In the genomic region with DNA sequence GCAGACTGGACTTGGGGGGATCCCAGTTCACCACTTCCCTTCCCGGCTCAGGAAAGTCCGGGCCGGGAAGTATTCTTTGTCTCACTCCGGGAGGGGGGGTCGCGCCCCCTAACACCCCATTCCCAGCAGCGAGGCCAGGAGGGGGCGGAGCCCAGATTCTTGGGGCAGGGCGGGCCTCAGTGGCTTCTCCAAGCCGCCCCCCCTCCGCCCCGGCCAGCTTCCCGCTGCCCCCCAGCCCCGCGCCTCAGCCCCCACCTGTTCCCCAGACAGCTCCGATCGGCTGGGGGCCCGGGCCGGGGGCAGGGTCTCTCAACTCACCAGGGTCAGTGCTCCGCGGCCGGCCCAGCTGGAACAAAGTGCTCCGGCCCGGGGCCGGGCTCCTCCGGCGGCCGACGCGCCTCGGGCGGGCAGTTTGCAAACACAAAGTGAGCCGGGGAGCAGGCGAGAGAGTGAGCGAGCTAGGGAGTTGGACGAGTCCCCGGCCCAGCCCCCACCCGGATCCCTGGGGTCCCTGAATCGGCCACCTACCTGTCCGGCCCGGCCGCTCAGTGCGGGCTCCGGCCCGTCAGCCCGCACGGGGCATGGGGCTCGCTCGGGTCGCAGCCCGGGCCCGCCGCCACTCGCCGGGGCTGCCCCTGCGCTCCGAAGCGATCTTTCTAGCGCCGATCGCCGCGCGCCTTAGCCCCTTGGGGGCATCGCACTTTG, we compare ENCODE assay signal across 8 mouse cellular contexts. TPM values are rescaled to one million over a fixed set of nuclear protein-coding genes. Genes with fewer than 3 reads are reported as not detected.
DNase-seq lines count a peak whose midpoint lies in the region; ATAC-seq and TF ChIP-seq lines count a peak whose summit lies in the region.

No protein-coding gene starts in this region.

- peaks cover 7% of the 10 kb centered on the region for H3K4me1 ChIP-seq in ES-Bruce4 (ENCODE audit: control insufficient read depth, insufficient read depth, low read length)
- no peaks in the 10 kb centered on the region for H3K4me1 ChIP-seq in forebrain, postnatal 0 days (ENCODE audit: insufficient read depth)
- H3K4me1 ChIP-seq in hindbrain, embryonic 15.5 days (replicated peaks), result peaks cover 48% of the 10 kb centered on the region
- peaks cover 65% of the 10 kb centered on the region for H3K4me1 ChIP-seq in liver, embryonic 13.5 days (replicated peaks)

- H3K27ac ChIP-seq in ES-Bruce4 (ENCODE audit: insufficient read depth, low read length), result 0 out of 2 replicates have a peak overlapping the region, but pooled peaks have one; percentile 31
- peak overlapping the region; percentile 84 for H3K27ac ChIP-seq in forebrain, postnatal 0 days (ENCODE audit: low read depth, low read length)
- H3K27ac ChIP-seq in hindbrain, embryonic 15.5 days (replicated peaks), result peak overlapping the region; percentile 83
- peak overlapping the region; percentile 75 for H3K27ac ChIP-seq in liver, embryonic 13.5 days

- no peaks in the 10 kb centered on the region for H3K36me3 ChIP-seq in ES-Bruce4 (ENCODE audit: control insufficient read depth, insufficient read depth, low read length, poor library complexity, severe bottlenecking)
- no peaks in the 10 kb centered on the region for H3K36me3 ChIP-seq in forebrain, postnatal 0 days (ENCODE audit: insufficient read depth)
- no peaks in the 10 kb centered on the region for H3K36me3 ChIP-seq in hindbrain, embryonic 15.5 days
- H3K36me3 ChIP-seq in liver, embryonic 13.5 days, result no peaks in the 10 kb centered on the region; the same call in 1 of the 2 replicates

- intact Hi-C loops in left cerebral cortex, postnatal 14 days (cut with DNase I), result loop anchor here (5.0 kb wide), 2 partner anchors 47 to 173 kb away; no protein-coding TSS in a partner anchor

- H3K9me3 ChIP-seq in ES-Bruce4 (replicated peaks; ENCODE audit: control insufficient read depth, insufficient read depth, low read length, poor library complexity, severe bottlenecking), result no peaks in the 10 kb centered on the region
- no peaks in the 10 kb centered on the region for H3K9me3 ChIP-seq in forebrain, postnatal 0 days (ENCODE audit: low read length)
- H3K9me3 ChIP-seq in hindbrain, embryonic 15.5 days, result no peaks in the 10 kb centered on the region
- no peaks in the 10 kb centered on the region for H3K9me3 ChIP-seq in liver, embryonic 13.5 days (replicated peaks)

- WGBS in forebrain, postnatal 0 days, result 3% methylated on average over 62 of the region's 65 CpGs
- WGBS in hindbrain, embryonic 15.5 days, result under 1% methylated on average over 64 of the region's 65 CpGs
- under 1% methylated on average over 47 of the region's 65 CpGs for WGBS in liver, embryonic 13.5 days (ENCODE audit: insufficient replicate concordance)

- peak; percentile 74 for DNase-seq in adrenal gland, postnatal 10 days
- no peak for DNase-seq in forebrain, postnatal 0 days
- peak; percentile 28 for DNase-seq in liver, embryonic 13.5 days
- peak; percentile 45 to 59 for DNase-seq in natural killer cell, adult 2 months (ENCODE audit: low spot score in 2 of 2)
- peak; percentile 53 for DNase-seq in thymus, postnatal 25 days
- DNase-seq in left cerebral cortex, postnatal 14 days (ENCODE audit: low spot score in 2 of 2), result no peak

- no peaks in the 10 kb centered on the region; the same call in 1 of the 2 replicates for H3K27me3 ChIP-seq in ES-Bruce4 (ENCODE audit: control insufficient read depth, insufficient read depth, low read length, poor library complexity, severe bottlenecking)
- H3K27me3 ChIP-seq in forebrain, postnatal 0 days (ENCODE audit: insufficient read depth, low read length), result no peaks in the 10 kb centered on the region
- H3K27me3 ChIP-seq in hindbrain, embryonic 15.5 days, result peaks cover 43% of the 10 kb centered on the region
- H3K27me3 ChIP-seq in liver, embryonic 13.5 days, result peaks cover 51% of the 10 kb centered on the region

- no peak for TF ChIP-seq EP300 in ES-Bruce4 (IDR thresholded peaks at IDR 0.05; ENCODE audit: insufficient read depth, low read depth, low read length)

- peak overlapping the region; percentile 95 for H3K4me2 ChIP-seq in forebrain, postnatal 0 days (ENCODE audit: low read depth)
- H3K4me2 ChIP-seq in hindbrain, embryonic 15.5 days, result peak overlapping the region; percentile 98
- H3K4me2 ChIP-seq in liver, embryonic 13.5 days, result peak overlapping the region; percentile 94

- no peak for TF ChIP-seq CTCF in ES-Bruce4 (IDR thresholded peaks at IDR 0.05; ENCODE audit: low read depth, low read length)
- TF ChIP-seq CTCF in forebrain, postnatal 0 days (IDR thresholded peaks at IDR 0.05; ENCODE audit: low read depth), result no peak

- ATAC-seq in forebrain, postnatal 0 days, result no peak; the same call in 1 of the 2 replicates
- peak; percentile 62 for ATAC-seq in hindbrain, embryonic 15.5 days (ENCODE audit: low FRiP score, low read depth)
- ATAC-seq in liver, embryonic 13.5 days (ENCODE audit: low read depth), result peak; percentile 46

- H3K4me3 ChIP-seq in ES-Bruce4 (ENCODE audit: low read depth, low read length), result peak overlapping the region; percentile 81
- H3K4me3 ChIP-seq in forebrain, postnatal 0 days (ENCODE audit: low read depth, low read length), result peak overlapping the region; percentile 60
- H3K4me3 ChIP-seq in hindbrain, embryonic 15.5 days, result peak overlapping the region; percentile 79
- H3K4me3 ChIP-seq in liver, embryonic 13.5 days (replicated peaks), result peak overlapping the region; percentile 78

- H3K9ac ChIP-seq in ES-Bruce4 (ENCODE audit: low read depth, poor library complexity, severe bottlenecking), result peak overlapping the region; percentile 98
- H3K9ac ChIP-seq in forebrain, postnatal 0 days, result peak overlapping the region; percentile 62
- H3K9ac ChIP-seq in hindbrain, embryonic 15.5 days, result peak overlapping the region; percentile 62
- H3K9ac ChIP-seq in liver, embryonic 13.5 days, result peak overlapping the region; percentile 83

- TF ChIP-seq POLR2A in ES-Bruce4 (IDR thresholded peaks at IDR 0.05; ENCODE audit: insufficient read depth, low read length), result no peak

RNA-seq across cellular contexts. Expression of a gene that starts 0.6 kb away (rescaled TPM):
- 44.2 and 52.3 TPM in 2 replicates for polyA plus RNA-seq in ES-Bruce4 (2011; ENCODE audit: insufficient read depth, insufficient read length, low read depth, missing spikeins)
- 10 to 100 TPM; 24.8 to 25.6 TPM for total RNA-seq in adrenal gland, postnatal 10 days (2021)
- total RNA-seq in forebrain, postnatal 0 days (2014; rRNA removed), result 108 and 109 TPM in 2 replicates
- polyA plus RNA-seq in forebrain, postnatal 0 days (2015; fragmentation: Nextera tagmentation; extraction: Ambion mirVana), result 45.7 and 56.4 TPM in 2 replicates
- 34.3 and 42.2 TPM in 2 replicates for polyA plus RNA-seq in hindbrain, embryonic 15.5 days (2015; fragmentation: Nextera tagmentation; extraction: Ambion mirVana)
- 3.8 and 3.9 TPM in 2 replicates for polyA plus RNA-seq in liver, embryonic 13.5 days (2015; fragmentation: Nextera tagmentation; extraction: Ambion mirVana)
- 10 to 100 TPM; 43.1 to 55.1 TPM for total RNA-seq in left cerebral cortex, postnatal 14 days (2021)

Comparison
In these comparisons a context has a peak if more than half of its experiments do, and no peak if none do; other contexts are left out.
1. H3K27ac ChIP-seq: peak in every context shown above with its lines; median percentile 84 in forebrain, postnatal 0 days; 83 in hindbrain, embryonic 15.5 days; 75 in liver, embryonic 13.5 days; 31 in ES-Bruce4.
2. DNase-seq: peak in adrenal gland, postnatal 10 days (single experiment), liver, embryonic 13.5 days (single experiment), natural killer cell, adult 2 months (2 of 2) and thymus, postnatal 25 days (single experiment); none in forebrain, postnatal 0 days (single experiment) and left cerebral cortex, postnatal 14 days (0 of 2).
3. Peak in every context shown above with its lines, with median percentiles within 50 percentile points of each other: H3K4me3 ChIP-seq, H3K9ac ChIP-seq and H3K4me2 ChIP-seq.